ENCODE assay signal across 9 mouse cellular contexts in the genomic region with DNA sequence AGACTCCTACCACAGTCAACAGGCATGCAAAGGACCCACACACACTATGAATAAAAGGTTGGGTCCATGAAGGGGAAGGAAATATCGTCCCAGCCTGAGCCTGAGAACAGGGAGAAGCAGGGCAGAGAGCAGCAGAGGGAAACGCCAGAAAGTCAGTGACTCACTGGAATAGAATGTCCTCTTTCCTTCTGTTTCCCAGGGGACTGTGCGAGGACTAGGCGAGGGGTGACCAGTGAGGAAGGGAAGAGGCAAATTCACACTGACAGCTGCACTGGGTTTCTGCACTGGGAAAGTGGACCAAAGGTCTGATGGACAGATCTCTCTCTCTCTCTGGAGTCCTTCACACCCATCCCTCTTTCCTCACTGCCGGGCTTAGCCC. TPM values are rescaled to one million over a fixed set of nuclear protein-coding genes. Genes with fewer than 3 reads are reported as not detected.
DNase-seq lines count a peak whose midpoint lies in the region; ATAC-seq lines count a peak whose summit lies in the region.
"Had no signal": no experiment of that assay in that cellular context is flagged by ENCODE, and none has a peak within 500 bp of the region (broad histone marks: within the 10 kb centered on the region; RNA-seq: fewer than 3 reads in every experiment).

No protein-coding gene starts in this region.

- no peak overlapping the region for H3K4me3 ChIP-seq in embryonic facial prominence, embryonic 14.5 days (ENCODE audit: low read depth, low read length)
- H3K4me3 ChIP-seq in intestine, embryonic 14.5 days (ENCODE audit: low read depth, low read length) = no peak overlapping the region
- H3K4me3 ChIP-seq in midbrain, embryonic 11.5 days (ENCODE audit: low read depth, low read length) = no peak overlapping the region
- H3K4me3 ChIP-seq: neural tube, embryonic 12.5 days had no signal

- H3K36me3 ChIP-seq in embryonic facial prominence, embryonic 14.5 days (ENCODE audit: control insufficient read depth, insufficient read depth, low read length) = no peaks in the 10 kb centered on the region
- no peaks in the 10 kb centered on the region for H3K36me3 ChIP-seq in intestine, embryonic 14.5 days (ENCODE audit: control insufficient read depth, insufficient read depth, low read length)
- H3K36me3 ChIP-seq in midbrain, embryonic 11.5 days (ENCODE audit: control insufficient read depth, insufficient read depth, low read length) = no peaks in the 10 kb centered on the region
- H3K36me3 ChIP-seq: neural tube, embryonic 12.5 days had no signal

- 0 out of 2 replicates have a peak overlapping the region, but pooled peaks have one; percentile 22 for H3K27ac ChIP-seq in embryonic facial prominence, embryonic 14.5 days (replicated peaks; ENCODE audit: low read depth, low read length)
- H3K27ac ChIP-seq in intestine, embryonic 14.5 days (ENCODE audit: low read depth) = peak overlapping the region; percentile 57; the same call in 1 of the 2 replicates
- no peak overlapping the region for H3K27ac ChIP-seq in midbrain, embryonic 11.5 days (ENCODE audit: low read depth, low read length)
- H3K27ac ChIP-seq: neural tube, embryonic 12.5 days had no signal

- no peak for ATAC-seq in embryonic facial prominence, embryonic 14.5 days (ENCODE audit: low read depth)
- no peak for ATAC-seq in intestine, embryonic 14.5 days (replicated peaks; ENCODE audit: low FRiP score, low TSS enrichment, low read depth)
- no peak for ATAC-seq in midbrain, embryonic 11.5 days (ENCODE audit: low FRiP score)

- H3K4me2 ChIP-seq in embryonic facial prominence, embryonic 14.5 days (ENCODE audit: low read depth, low read length) = no peak overlapping the region
- H3K4me2 ChIP-seq in intestine, embryonic 14.5 days (ENCODE audit: low read length) = no peak overlapping the region
- no peak overlapping the region for H3K4me2 ChIP-seq in midbrain, embryonic 11.5 days
- H3K4me2 ChIP-seq: neural tube, embryonic 12.5 days had no signal

- no peaks in the 10 kb centered on the region for H3K27me3 ChIP-seq in embryonic facial prominence, embryonic 14.5 days (replicated peaks; ENCODE audit: control insufficient read depth, insufficient read depth, low read length)
- H3K27me3 ChIP-seq in intestine, embryonic 14.5 days (replicated peaks; ENCODE audit: control insufficient read depth, insufficient read depth, low read length) = no peaks in the 10 kb centered on the region
- H3K27me3 ChIP-seq in midbrain, embryonic 11.5 days (ENCODE audit: control insufficient read depth, insufficient read depth, low read length) = no peaks in the 10 kb centered on the region
- H3K27me3 ChIP-seq: neural tube, embryonic 12.5 days had no signal

- H3K9me3 ChIP-seq in embryonic facial prominence, embryonic 14.5 days (ENCODE audit: control insufficient read depth, low read length) = no peaks in the 10 kb centered on the region
- no peaks in the 10 kb centered on the region for H3K9me3 ChIP-seq in intestine, embryonic 14.5 days (ENCODE audit: control insufficient read depth, low read length)
- H3K9me3 ChIP-seq in midbrain, embryonic 11.5 days (ENCODE audit: control insufficient read depth, low read length) = no peaks in the 10 kb centered on the region
- H3K9me3 ChIP-seq: neural tube, embryonic 12.5 days had no signal

- 51% methylated on average over 5 of the region's 5 CpGs for WGBS in embryonic facial prominence, embryonic 14.5 days
- WGBS in intestine, embryonic 14.5 days = 25% methylated on average over 5 of the region's 5 CpGs
- WGBS in midbrain, embryonic 11.5 days = 60% methylated on average over 5 of the region's 5 CpGs

- H3K4me1 ChIP-seq in embryonic facial prominence, embryonic 14.5 days (ENCODE audit: control insufficient read depth, insufficient read depth, low read length) = peaks cover 15% of the 10 kb centered on the region; the same call in 1 of the 2 replicates
- H3K4me1 ChIP-seq in intestine, embryonic 14.5 days (replicated peaks; ENCODE audit: control insufficient read depth, insufficient read depth, low read length) = peaks cover 22% of the 10 kb centered on the region
- no peaks in the 10 kb centered on the region for H3K4me1 ChIP-seq in midbrain, embryonic 11.5 days (ENCODE audit: control insufficient read depth, insufficient read depth, low read length)
- H3K4me1 ChIP-seq: neural tube, embryonic 12.5 days had no signal

- DNase-seq in Muller cell, postnatal 12 days (ENCODE audit: inconsistent ontology term) = peak; percentile 92
- peak; percentile 51 for DNase-seq in embryonic facial prominence, embryonic 14.5 days (ENCODE audit: low spot score)
- DNase-seq in intestine, embryonic 14.5 days (ENCODE audit: low spot score) = no peak
- peak; percentile 74 to 85 for DNase-seq in lung, adult 18-20 months
- DNase-seq in midbrain, embryonic 11.5 days (ENCODE audit: low spot score, missing footprints) = no peak
- no peak for DNase-seq in left cerebral cortex, adult 9 months (ENCODE audit: low spot score in 2 of 2)
- no peak for DNase-seq in spleen, postnatal 36 days (ENCODE audit: low spot score in 2 of 2)
- DNase-seq in left cerebral cortex, adult 8-10 months (ENCODE audit: low spot score in 2 of 2) = no peak

- no peak overlapping the region for H3K9ac ChIP-seq in embryonic facial prominence, embryonic 14.5 days (ENCODE audit: low read depth, low read length)
- H3K9ac ChIP-seq in intestine, embryonic 14.5 days (ENCODE audit: low read length) = no peak overlapping the region
- H3K9ac ChIP-seq in midbrain, embryonic 11.5 days (ENCODE audit: low read length) = no peak overlapping the region
- H3K9ac ChIP-seq: neural tube, embryonic 12.5 days had no signal

RNA-seq across cellular contexts. Expression of gene Spaar, which starts 1.3 kb away (rescaled TPM):
- polyA plus RNA-seq in embryonic facial prominence, embryonic 14.5 days (2014; fragmentation: Nextera tagmentation; extraction: Ambion mirVana) = 0.04 and 0.05 TPM in 2 replicates
- 0.04 TPM in 1 of 2 replicates, not detected in the other for polyA plus RNA-seq in intestine, embryonic 14.5 days (2014; fragmentation: Nextera tagmentation; extraction: Ambion mirVana)
- 0.04 TPM in 1 of 2 replicates, not detected in the other for polyA plus RNA-seq in midbrain, embryonic 11.5 days (2014; fragmentation: Nextera tagmentation; extraction: Ambion mirVana)
- total RNA-seq in left cerebral cortex, adult 8-10 months (2022) = under 1 TPM; 0.39 to 0.91 (median 0.81) TPM
- polyA plus RNA-seq: neural tube, embryonic 12.5 days had no signal

RNA-seq across cellular contexts. Expression of gene Hrct1, which starts 1.6 kb away (rescaled TPM):
- polyA plus RNA-seq in embryonic facial prominence, embryonic 14.5 days (2014; fragmentation: Nextera tagmentation; extraction: Ambion mirVana) = 1.4 and 2.1 TPM in 2 replicates
- 0.61 and 0.85 TPM in 2 replicates for polyA plus RNA-seq in intestine, embryonic 14.5 days (2014; fragmentation: Nextera tagmentation; extraction: Ambion mirVana)
- polyA plus RNA-seq in midbrain, embryonic 11.5 days (2014; fragmentation: Nextera tagmentation; extraction: Ambion mirVana) = 0.11 and 0.25 TPM in 2 replicates
- total RNA-seq in left cerebral cortex, adult 8-10 months (2022) = under 1 TPM; 0.60 to 0.91 (median 0.75) TPM

RNA-seq across cellular contexts. Expression of gene Olfr71, which starts 18.5 kb away (rescaled TPM):
- polyA plus RNA-seq in embryonic facial prominence, embryonic 14.5 days (2014; fragmentation: Nextera tagmentation; extraction: Ambion mirVana) = 0.10 and 0.37 TPM in 2 replicates
- polyA plus RNA-seq in intestine, embryonic 14.5 days (2014; fragmentation: Nextera tagmentation; extraction: Ambion mirVana) = not detected in 2 replicates
- polyA plus RNA-seq in midbrain, embryonic 11.5 days (2014; fragmentation: Nextera tagmentation; extraction: Ambion mirVana) = not detected in 2 replicates
- total RNA-seq in left cerebral cortex, adult 8-10 months (2022) = not detected
- polyA plus RNA-seq: neural tube, embryonic 12.5 days had no signal

RNA-seq across cellular contexts. Expression of gene Olfr70, which starts 28.0 kb away (rescaled TPM):
- not detected in 2 replicates for polyA plus RNA-seq in embryonic facial prominence, embryonic 14.5 days (2014; fragmentation: Nextera tagmentation; extraction: Ambion mirVana)
- not detected in 2 replicates for polyA plus RNA-seq in intestine, embryonic 14.5 days (2014; fragmentation: Nextera tagmentation; extraction: Ambion mirVana)
- not detected in 2 replicates for polyA plus RNA-seq in midbrain, embryonic 11.5 days (2014; fragmentation: Nextera tagmentation; extraction: Ambion mirVana)
- not detected for total RNA-seq in left cerebral cortex, adult 8-10 months (2022)
- polyA plus RNA-seq: neural tube, embryonic 12.5 days had no signal

RNA-seq across cellular contexts. Expression of gene Olfr159, which starts 42.2 kb away (rescaled TPM):
- polyA plus RNA-seq in embryonic facial prominence, embryonic 14.5 days (2014; fragmentation: Nextera tagmentation; extraction: Ambion mirVana) = not detected in 2 replicates
- not detected in 2 replicates for polyA plus RNA-seq in intestine, embryonic 14.5 days (2014; fragmentation: Nextera tagmentation; extraction: Ambion mirVana)
- polyA plus RNA-seq in midbrain, embryonic 11.5 days (2014; fragmentation: Nextera tagmentation; extraction: Ambion mirVana) = not detected in 2 replicates
- total RNA-seq in left cerebral cortex, adult 8-10 months (2022) = under 1 TPM in 1 of 4 experiments, not detected in 3; 0.42 TPM
- polyA plus RNA-seq: neural tube, embryonic 12.5 days had no signal

Comparison
In these comparisons a context has a peak if more than half of its experiments do, and no peak if none do; other contexts are left out.
1. DNase-seq: peak in Muller cell, postnatal 12 days (single experiment), embryonic facial prominence, embryonic 14.5 days (single experiment) and lung, adult 18-20 months (2 of 2); none in intestine, embryonic 14.5 days (single experiment), midbrain, embryonic 11.5 days (single experiment), left cerebral cortex, adult 9 months (0 of 2), spleen, postnatal 36 days (0 of 2) and left cerebral cortex, adult 8-10 months (0 of 2).